Mouse (Mus musculus): Measurements from ENCODE around the gene Il17d.

GRCm38 (mm10) chr14:57493840-57494239, 30.7 kb upstream of the Il17d start:
- TF ChIP-seq MYOD1 (IDR thresholded peaks at IDR 0.05; ENCODE audit: control insufficient read depth, insufficient read length, low read depth) (no peak), CTCF (IDR thresholded peaks at IDR 0.05; ENCODE audit: control insufficient read depth, insufficient read depth, insufficient read length) (no peak), CEBPB (IDR thresholded peaks at IDR 0.05; ENCODE audit: low read depth) (no peak)
